Mouse (Mus musculus): ENCODE results near the gene Ube2r2.

The Ube2r2 gene

DNA sequence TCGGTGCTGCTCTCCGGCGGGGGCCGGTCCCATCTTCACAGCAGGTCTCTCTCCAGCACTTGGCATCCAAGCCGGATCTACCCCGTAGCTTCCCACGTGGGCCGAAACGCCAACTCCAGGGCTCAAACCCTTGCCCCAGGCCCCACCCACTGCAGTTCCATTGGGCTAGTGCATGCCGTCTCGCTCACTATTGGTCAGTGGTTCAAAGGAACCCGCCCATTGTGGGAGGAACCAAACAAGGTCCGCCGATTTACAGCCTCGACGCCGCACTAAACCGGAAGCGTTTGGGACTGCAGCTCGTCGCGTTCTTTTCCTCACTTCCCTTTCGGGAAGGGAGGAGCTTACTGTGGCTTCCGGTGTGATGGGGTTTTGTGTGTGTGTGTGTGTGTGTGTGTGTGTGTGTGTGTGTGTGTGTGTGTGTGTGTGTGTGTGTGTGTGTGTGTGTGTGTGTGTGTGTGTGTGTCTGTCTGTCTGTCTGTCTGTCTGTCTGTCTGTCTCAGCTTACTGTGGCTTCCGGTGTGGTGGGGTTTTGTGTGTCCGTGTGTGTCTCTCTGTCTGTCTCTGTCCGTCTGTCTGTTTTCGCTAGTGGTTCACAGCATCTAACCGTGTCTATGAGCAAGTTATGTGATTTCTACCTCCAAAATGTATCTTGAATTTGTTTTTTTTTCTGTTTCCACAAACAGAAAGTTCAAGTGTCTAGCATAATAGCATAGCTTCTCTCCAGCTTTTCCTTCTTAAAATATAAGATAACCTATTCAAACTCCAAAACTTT, 11.2 kb upstream of the Ube2r2 start, which contains the start of gene Nol6:
Gene Nol6 (minus strand): TSS at position 276 of the 772 bp plus-strand sequence.
- peak; percentile 98 to 99 for DNase-seq

GRCm38 (mm10) chr4:41129406-41129805, 6.1 kb upstream of the Ube2r2 start:
- DNase-seq: peak; percentile 80 to 83

GRCm38 (mm10) chr4:41129836-41130235, 5.7 kb upstream of the Ube2r2 start:
- no peak for DNase-seq

DNA sequence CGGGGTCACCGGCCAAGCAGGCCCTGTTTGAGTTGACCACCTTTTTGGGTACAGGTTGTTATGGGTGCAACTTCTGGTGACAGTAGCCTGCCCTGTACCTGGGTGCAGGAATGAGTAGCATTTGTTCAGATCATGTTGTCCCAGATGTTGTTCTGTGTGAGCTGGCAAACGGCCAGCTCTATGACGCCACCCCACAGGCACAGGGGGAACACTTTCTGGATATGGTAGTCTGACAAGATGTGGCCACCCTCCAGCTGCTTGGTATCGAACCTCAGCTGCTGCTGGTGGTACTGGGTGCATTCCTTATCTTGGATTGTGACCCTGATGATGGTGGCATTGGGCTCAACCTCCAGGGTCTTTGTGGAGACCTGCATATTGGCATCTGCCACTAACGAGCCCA, 3.1 kb upstream of the Ube2r2 start:
- DNase-seq: no peak

GRCm38 (mm10) chr4:41133529-41134291, 1.8 kb upstream of the Ube2r2 start:
- DNase-seq: no peak

- peak; percentile 91 to 95 for DNase-seq
Observed at GRCm38 (mm10) chr4:41134935-41135710, 420 bp upstream of the Ube2r2 start.

GRCm38 (mm10) chr4:41136454-41136805, 887 bp downstream of the Ube2r2 start:
- DNase-seq: peak in 1 of 2 experiments; percentile 72

GRCm38 (mm10) chr4:41136811-41137210, 1.3 kb downstream of the Ube2r2 start:
- DNase-seq: no peak

DNA sequence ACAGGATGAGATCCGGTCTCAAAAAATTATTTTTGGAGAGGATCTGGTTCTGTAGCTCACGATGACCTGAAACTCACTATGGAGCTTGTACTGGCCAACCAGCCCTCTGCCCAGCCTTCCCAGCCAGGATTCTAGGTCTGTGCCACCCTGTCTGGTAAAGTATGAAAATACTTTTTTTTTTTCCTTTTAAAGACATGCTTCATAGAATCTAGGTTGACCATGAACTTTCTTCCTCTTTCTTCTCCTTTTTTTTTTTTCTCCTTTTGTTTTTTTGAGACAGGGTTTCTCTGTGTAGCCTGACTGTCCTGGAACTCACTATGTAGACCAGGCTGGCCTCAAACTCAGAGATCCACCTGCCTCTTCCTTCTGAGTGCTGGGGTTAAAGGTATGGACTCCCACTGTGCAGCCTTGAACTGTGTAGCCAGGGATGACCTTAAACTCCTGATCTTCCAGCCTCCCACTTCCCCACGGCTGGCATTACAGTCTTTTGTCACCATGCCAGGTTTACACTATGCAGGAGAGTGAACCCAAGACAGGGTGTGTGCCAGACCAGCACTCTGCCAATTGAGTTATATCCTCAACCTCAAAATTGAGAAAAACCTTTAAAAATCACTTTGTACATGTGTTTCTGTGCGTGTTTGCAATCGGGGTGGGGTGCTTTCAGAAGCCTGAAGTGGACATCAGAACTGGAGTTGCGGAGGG, 4.8 kb downstream of the Ube2r2 start:
- DNase-seq: peak; percentile 28 to 31

- no peak for DNase-seq
Observed at GRCm38 (mm10) chr4:41142601-41143000, 7.1 kb downstream of the Ube2r2 start.

GRCm38 (mm10) chr4:41149891-41150290, 14.3 kb downstream of the Ube2r2 start:
- DNase-seq: no peak

GRCm38 (mm10) chr4:41151186-41151585, 15.6 kb downstream of the Ube2r2 start:
- no peak for DNase-seq

DNA sequence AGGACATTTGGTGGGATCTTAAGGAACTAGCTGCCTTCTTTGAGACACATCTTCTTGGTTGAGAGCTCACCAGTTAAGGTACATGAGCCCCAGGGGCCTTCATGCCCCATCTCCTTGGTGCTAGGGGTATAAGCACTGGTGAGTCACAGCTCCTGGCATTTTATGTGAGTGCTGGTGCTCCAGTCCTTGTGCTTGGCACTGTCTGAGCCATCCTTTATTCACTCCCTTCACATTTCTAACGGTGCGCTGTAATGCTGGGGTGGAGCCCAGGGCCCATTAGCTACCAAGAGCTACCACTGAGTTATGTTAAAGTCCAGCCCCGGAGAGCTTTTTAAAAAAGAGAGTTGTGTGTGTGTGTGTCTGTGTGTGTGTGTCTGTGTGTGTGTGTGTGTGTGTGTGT, 17.6 kb downstream of the Ube2r2 start:
- DNase-seq: no peak

DNA sequence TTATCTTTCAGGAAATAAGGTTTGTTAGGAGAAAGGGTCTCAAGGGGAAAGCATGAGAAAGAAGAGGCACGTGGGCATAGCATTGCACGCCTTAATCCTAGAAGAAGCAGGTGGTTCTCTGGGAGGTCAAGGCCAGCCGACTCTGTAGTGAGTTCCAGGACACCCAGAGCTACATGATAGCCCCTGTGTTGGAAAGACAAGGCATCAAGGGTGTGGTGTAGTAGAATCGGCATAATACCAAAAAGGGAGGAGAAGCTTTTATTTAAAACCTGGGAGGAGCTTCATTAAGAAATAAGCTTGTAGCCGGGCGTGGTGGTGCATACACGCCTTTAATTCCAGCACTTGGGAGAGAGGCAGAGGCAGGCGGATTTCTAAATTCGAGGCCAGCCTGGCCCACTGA, 21.4 kb downstream of the Ube2r2 start:
- DNase-seq: no peak

GRCm38 (mm10) chr4:41158251-41158650, 22.7 kb downstream of the Ube2r2 start:
- no peak for DNase-seq

- DNase-seq: no peak
Observed at GRCm38 (mm10) chr4:41161232-41161631, 25.7 kb downstream of the Ube2r2 start.

- DNase-seq: peak; percentile 66 to 67
Observed at GRCm38 (mm10) chr4:41164974-41165373, 29.4 kb downstream of the Ube2r2 start.

DNA sequence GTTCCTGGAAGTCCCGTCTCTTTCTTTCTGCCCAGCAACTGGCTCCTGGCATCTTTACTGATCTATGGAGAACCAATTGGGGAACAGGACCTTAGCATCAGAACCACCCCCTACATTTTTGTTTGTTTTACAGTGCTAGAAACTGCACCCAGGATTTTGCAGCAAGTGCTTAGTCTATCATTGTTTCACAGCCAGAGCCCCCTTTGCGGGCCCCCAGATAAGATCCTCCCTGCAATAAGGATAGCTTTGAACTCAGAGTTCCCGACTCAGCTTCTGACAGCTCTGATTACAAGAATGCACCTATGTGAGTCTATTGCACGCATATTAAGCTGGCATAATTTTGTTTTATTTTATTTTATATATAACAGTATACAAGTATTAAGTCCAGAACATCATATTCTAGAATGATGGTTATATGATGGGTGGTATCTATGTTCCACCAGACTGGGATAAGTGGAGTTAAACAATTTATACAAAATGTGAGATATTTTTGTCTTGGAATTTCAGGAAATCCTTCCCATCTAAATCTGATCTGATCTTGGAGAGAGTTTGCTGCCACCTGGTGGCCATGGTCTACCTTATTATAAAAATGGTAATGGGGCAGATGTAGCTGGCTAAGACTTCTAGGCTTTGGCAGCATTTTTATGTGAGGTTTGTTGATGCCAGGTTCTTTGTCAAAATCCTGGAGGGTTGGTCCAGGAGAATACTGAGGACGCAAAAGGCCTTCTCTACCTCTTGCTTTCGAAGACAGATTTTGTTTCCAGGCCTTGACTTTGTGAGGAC, 30.3 kb downstream of the Ube2r2 start:
- DNase-seq: peak; percentile 96 to 97

GRCm38 (mm10) chr4:41170970-41171369, 35.4 kb downstream of the Ube2r2 start:
- DNase-seq: no peak

DNA sequence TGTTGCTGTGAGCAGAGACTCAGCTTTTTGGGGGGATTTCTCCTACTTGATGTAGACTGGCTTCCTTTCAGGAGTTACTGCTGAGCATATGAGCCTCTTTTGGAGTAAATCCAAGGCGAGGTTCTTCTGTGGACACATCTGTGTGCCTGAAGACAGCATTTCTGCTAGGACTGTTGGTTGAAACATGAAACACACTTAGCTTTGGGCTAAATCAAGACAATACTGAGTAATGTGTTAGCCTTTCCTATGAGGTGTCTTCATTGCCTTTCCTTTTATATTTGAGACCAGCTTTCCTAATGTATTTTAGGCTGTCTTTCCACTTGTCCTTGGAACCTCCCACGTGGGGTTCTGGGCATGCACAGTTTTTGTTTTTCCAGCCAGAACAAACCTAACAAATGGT, 39.1 kb downstream of the Ube2r2 start:
- no peak for DNase-seq

GRCm38 (mm10) chr4:41179825-41180725, 44.5 kb downstream of the Ube2r2 start:
- DNase-seq: no peak

Measured in cerebellum, postnatal 10 days (tissue).